Mouse (Mus musculus) lung, postnatal 25 days (tissue): Measurements from ENCODE around the gene Cd83.

Source experiments
- DNase-seq: peaks from one replicate; pipeline ENCODE4 v3.0.0; 2022; ENCODE audit warnings: low spot score

Gene Cd83

GRCm38 (mm10) chr13:43774605-43775426 is 9.8 kb upstream of the Cd83 start:
- DNase-seq, result no peak

GRCm38 (mm10) chr13:43775427-43775733 is 9.2 kb upstream of the Cd83 start:
- no peak for DNase-seq

GRCm38 (mm10) chr13:43777321-43778002 is 7.1 kb upstream of the Cd83 start:
- DNase-seq, result peak; percentile 53

- no peak for DNase-seq
Measured at GRCm38 (mm10) chr13:43778021-43778649, 6.4 kb upstream of the Cd83 start.

GRCm38 (mm10) chr13:43778971-43779370 is 5.6 kb upstream of the Cd83 start:
- DNase-seq, result no peak

- DNase-seq, result no peak
Measured at GRCm38 (mm10) chr13:43780071-43780470, 4.5 kb upstream of the Cd83 start.

GRCm38 (mm10) chr13:43785712-43786072 is 1.1 kb downstream of the Cd83 start:
- no peak for DNase-seq

GRCm38 (mm10) chr13:43786171-43786795 is 1.7 kb downstream of the Cd83 start:
- DNase-seq, result no peak

GRCm38 (mm10) chr13:43787262-43787661 is 2.7 kb downstream of the Cd83 start:
- no peak for DNase-seq

- DNase-seq, result no peak
Measured at GRCm38 (mm10) chr13:43788071-43788470, 3.5 kb downstream of the Cd83 start.

GRCm38 (mm10) chr13:43788983-43789645 is 4.5 kb downstream of the Cd83 start:
- DNase-seq, result peak; percentile 75

GRCm38 (mm10) chr13:43790229-43791001 is 5.8 kb downstream of the Cd83 start:
- peak; percentile 50 for DNase-seq

- no peak for DNase-seq
Measured at GRCm38 (mm10) chr13:43795334-43795733, 10.8 kb downstream of the Cd83 start.

- no peak for DNase-seq
Measured at GRCm38 (mm10) chr13:43798655-43799054, 14.1 kb downstream of the Cd83 start.

GRCm38 (mm10) chr13:43800136-43800535 is 15.6 kb downstream of the Cd83 start:
- no peak for DNase-seq

- no peak for DNase-seq
Measured at GRCm38 (mm10) chr13:43801961-43802360, 17.4 kb downstream of the Cd83 start.

GRCm38 (mm10) chr13:43802361-43803137 is 18.0 kb downstream of the Cd83 start:
- DNase-seq, result no peak

GRCm38 (mm10) chr13:43804648-43805047 is 20.1 kb downstream of the Cd83 start:
- no peak for DNase-seq

GRCm38 (mm10) chr13:43805159-43805758 is 20.7 kb downstream of the Cd83 start:
- no peak for DNase-seq
